Mouse (Mus musculus) CH12.LX (cell line): Measurements from ENCODE around the gene Defb26. TPM values are rescaled to one million over a fixed set of nuclear protein-coding genes. Genes with fewer than 3 reads are reported as not detected.

Experiments
- DNase-seq: peaks from one replicate; pipeline ENCODE4 v3.0.0-alpha.2; 2013; ENCODE audit errors: extremely low read depth
- H3K27ac ChIP-seq: 2 replicates; pipeline ENCODE4 v1.5.1; 2012; ENCODE audit warnings: low read depth, mild to moderate bottlenecking, control low read depth, moderate library complexity; ENCODE audit not compliant: insufficient read depth
- H3K27me3 ChIP-seq: replicated peaks from 2 replicates; pipeline ENCODE3; 2012; ENCODE audit warnings: inconsistent platforms
- H3K36me3 ChIP-seq, 2 experiments: replicated peaks in 1 of 2; 2 replicates each; pipeline versions ENCODE3 to v1.6.1; 2012; ENCODE audit warnings: inconsistent platforms in 1 of 2, low read length in 1 of 2, mild to moderate bottlenecking in 1 of 2, mixed read lengths in 1 of 2, moderate library complexity in 1 of 2; ENCODE audit not compliant: control insufficient read depth in 1 of 2, insufficient read depth in 1 of 2
- H3K4me1 ChIP-seq, 2 experiments: 2 replicates each; pipeline ENCODE4 v1.6.1; 2012; ENCODE audit warnings: inconsistent platforms in 1 of 2, moderate library complexity in 1 of 2; ENCODE audit not compliant: insufficient read depth in 2 of 2, control insufficient read depth in 1 of 2
- H3K4me2 ChIP-seq: 2 replicates; pipeline ENCODE4 v1.6.1; 2012; ENCODE audit warnings: low read depth, mild to moderate bottlenecking, control low read depth; ENCODE audit not compliant: poor library complexity, insufficient read depth, severe bottlenecking
- H3K4me3 ChIP-seq, 3 experiments: fragments of 150-350 bp in 1 of 3; sonication (generic) in 1 of 3; replicated peaks in 1 of 3; 2 replicates each; pipeline versions ENCODE3 to v1.5.1; 2011 to 2012; ENCODE audit warnings: low read depth in 2 of 3, low read length in 2 of 3, mild to moderate bottlenecking in 2 of 3, moderate library complexity in 2 of 3, control low read depth in 1 of 3, improper control_type of control experiment in 1 of 3, inconsistent platforms in 1 of 3, mixed read lengths in 1 of 3; ENCODE audit not compliant: poor library complexity in 1 of 3
- H3K79me2 ChIP-seq: replicated peaks from 2 replicates; pipeline ENCODE4 v1.6.1; 2012; ENCODE audit warnings: mild to moderate bottlenecking, moderate library complexity; ENCODE audit not compliant: control insufficient read depth, poor library complexity, insufficient read depth, severe bottlenecking; ENCODE audit errors: extremely low read depth
- H3K9ac ChIP-seq: 2 replicates; pipeline ENCODE4 v1.6.1; 2012; ENCODE audit warnings: low read depth, mild to moderate bottlenecking, control low read depth, moderate library complexity; ENCODE audit not compliant: insufficient read depth
- H3K9me3 ChIP-seq: replicated peaks from 2 replicates; pipeline ENCODE3; 2012; ENCODE audit warnings: low read length, inconsistent platforms, mixed read lengths
- CTCF ChIP-seq, 2 experiments: IDR thresholded peaks in 1 of 2; conservative IDR thresholded peaks in 1 of 2; 2 replicates each; pipeline ENCODE4 v1.5.1; 2011 to 2012; ENCODE audit warnings: low read depth in 2 of 2, low read length in 2 of 2, improper control_type of control experiment in 1 of 2, inconsistent platforms in 1 of 2, mild to moderate bottlenecking in 1 of 2, moderate library complexity in 1 of 2
- E2F4 ChIP-seq: IDR thresholded peaks from 2 replicates; pipeline ENCODE4 v1.6.1; 2011; ENCODE audit warnings: low read depth, low read length, improper control_type of control experiment; ENCODE audit not compliant: insufficient replicate concordance
- ELF1 ChIP-seq: IDR thresholded peaks from 2 replicates; pipeline ENCODE4 v1.6.1; 2014; ENCODE audit warnings: low read depth, mild to moderate bottlenecking, inconsistent platforms, low read length, improper control_type of control experiment
- EP300 ChIP-seq: IDR thresholded peaks from 2 replicates; pipeline ENCODE4 v1.6.1; 2011; ENCODE audit warnings: low read length, improper control_type of control experiment
- ETS1 ChIP-seq: conservative IDR thresholded peaks from 2 replicates; pipeline ENCODE4 v1.6.1; 2012; ENCODE audit warnings: low read depth, mild to moderate bottlenecking, inconsistent platforms, low read length, improper control_type of control experiment, moderate library complexity
- GABPA ChIP-seq: IDR thresholded peaks from 2 replicates; pipeline ENCODE4 v1.6.1; 2012; ENCODE audit warnings: low read depth, low read length, improper control_type of control experiment, inconsistent platforms; ENCODE audit not compliant: insufficient replicate concordance
- HCFC1 ChIP-seq: IDR thresholded peaks from 2 replicates; pipeline ENCODE4 v1.6.1; 2012; ENCODE audit warnings: low read depth, mild to moderate bottlenecking, inconsistent platforms, low read length, improper control_type of control experiment
- KAT2A ChIP-seq: IDR thresholded peaks from 2 replicates; pipeline ENCODE4 v1.6.1; 2012; ENCODE audit warnings: low read length, improper control_type of control experiment, inconsistent platforms; ENCODE audit not compliant: insufficient replicate concordance
- MAFK ChIP-seq: IDR thresholded peaks from 2 replicates; pipeline ENCODE4 v1.6.1; 2011; ENCODE audit warnings: low read length, improper control_type of control experiment; ENCODE audit not compliant: insufficient replicate concordance
- MAZ ChIP-seq: IDR thresholded peaks from 2 replicates; pipeline ENCODE4 v1.6.1; 2012; ENCODE audit warnings: low read depth, mild to moderate bottlenecking, inconsistent platforms, low read length, improper control_type of control experiment, moderate library complexity
- MEF2A ChIP-seq: IDR thresholded peaks from 2 replicates; pipeline ENCODE4 v1.6.1; 2014; ENCODE audit warnings: low read depth, mild to moderate bottlenecking, inconsistent platforms, low read length, improper control_type of control experiment, borderline replicate concordance
- NRF1 ChIP-seq: IDR thresholded peaks from 2 replicates; pipeline ENCODE4 v1.6.1; 2014; ENCODE audit warnings: low read depth, mild to moderate bottlenecking, inconsistent platforms, low read length, improper control_type of control experiment, moderate library complexity
- PAX5 ChIP-seq: IDR thresholded peaks from 2 replicates; pipeline ENCODE4 v1.6.1; 2012; ENCODE audit warnings: low read length, inconsistent platforms, mixed read lengths
- SIN3A ChIP-seq: IDR thresholded peaks from 2 replicates; pipeline ENCODE4 v1.6.1; 2012; ENCODE audit warnings: low read length, improper control_type of control experiment, inconsistent platforms
- SMC3 ChIP-seq: IDR thresholded peaks from 2 replicates; pipeline ENCODE4 v1.6.1; 2011; ENCODE audit warnings: low read depth, low read length, improper control_type of control experiment
- TBP ChIP-seq: conservative IDR thresholded peaks from 2 replicates; pipeline ENCODE4 v1.6.1; 2011; ENCODE audit warnings: low read depth, low read length, improper control_type of control experiment
- TCF12 ChIP-seq: IDR thresholded peaks from 2 replicates; pipeline ENCODE4 v1.6.1; 2014; ENCODE audit warnings: low read depth, mild to moderate bottlenecking, inconsistent platforms, low read length, improper control_type of control experiment
- UBTF ChIP-seq: IDR thresholded peaks from 2 replicates; pipeline ENCODE4 v1.6.1; 2012; ENCODE audit warnings: low read depth, mild to moderate bottlenecking, inconsistent platforms, low read length, improper control_type of control experiment, moderate library complexity
- ZMIZ1 ChIP-seq: IDR thresholded peaks from 2 replicates; pipeline ENCODE4 v1.6.1; 2012; ENCODE audit warnings: low read depth, mild to moderate bottlenecking, inconsistent platforms, low read length, improper control_type of control experiment
- ZNF384 ChIP-seq: IDR thresholded peaks from 2 replicates; pipeline ENCODE4 v1.6.1; 2012; ENCODE audit warnings: low read depth, low read length, improper control_type of control experiment, inconsistent platforms
- dilution Hi-C: fragments of 300-500 bp; cut with MboI; formaldehyde crosslinking; loops from 2 replicates; pipeline ENCODE4 v1.14.3; 2020; ENCODE audit warnings: low sequenced_read_pairs; ENCODE audit not compliant: extremely low pct_unique_long_range_greater_than_20kb, extremely low pct_ligation_motif_present
- in situ Hi-C: fragments of 300-500 bp; cut with MboI; formaldehyde crosslinking; loops from 3 replicates; pipeline ENCODE4 v1.14.3; 2019; ENCODE audit warnings: low sequenced_read_pairs, low pct_ligation_motif_present, low pct_unique_long_range_greater_than_20kb, mixed read lengths
- polyA plus RNA-seq: library from polyadenylated mRNA; unstranded; fragments of >175 nt; gene quantifications from 2 replicates; pipeline ENCODE4 v1.2.1, GENCODE M21; 2012; ENCODE audit warnings: low read depth; ENCODE audit not compliant: insufficient read length
- total RNA-seq, 2 experiments: library from RNA; depleted of rRNA; stranded (reverse); fragments of 300-350 nt in 1 of 2; fragments of >200 nt in 1 of 2; gene quantifications; 2 replicates each; pipeline ENCODE4 v1.2.3; 2012 to 2014

Gene Defb26
- total and polyA plus RNA-seq, 3 experiments, result not detected

GRCm38 (mm10) chr2:152541979-152542378, 30.5 kb upstream of the Defb26 start:
- Histone ChIP-seq H3K9ac (no peak overlapping the region), H3K4me2 (no peak overlapping the region), H3K79me2 (no peaks in the 10 kb centered on the region), H3K4me1 (no peaks in the 10 kb centered on the region), H3K4me3 (no peak overlapping the region), H3K27me3 (peaks cover 2% of the 10 kb centered on the region), H3K36me3 (no peaks in the 10 kb centered on the region), H3K9me3 (peaks cover 4% of the 10 kb centered on the region), H3K27ac (no peak overlapping the region)
- TF ChIP-seq ELF1 (no peak), CTCF (conservative IDR thresholded peaks at IDR 0.05 in 1 of 2, IDR thresholded peaks at IDR 0.05 in 1 of 2; ENCODE audit: low read depth in 2 of 2, low read length in 2 of 2) (no peak), GABPA (no peak), MAFK (no peak), HCFC1 (no peak), MEF2A (no peak), NRF1 (no peak), SMC3 (no peak), EP300 (no peak), ZMIZ1 (no peak), SIN3A (no peak), TCF12 (no peak), E2F4 (no peak), KAT2A (no peak), MAZ (no peak), PAX5 (no peak), TBP (no peak), UBTF (no peak), ZNF384 (no peak), ETS1 (no peak)
- in situ Hi-C loops, result no loop called here
- dilution Hi-C loops, result no loop called here
- no peak for DNase-seq

DNA sequence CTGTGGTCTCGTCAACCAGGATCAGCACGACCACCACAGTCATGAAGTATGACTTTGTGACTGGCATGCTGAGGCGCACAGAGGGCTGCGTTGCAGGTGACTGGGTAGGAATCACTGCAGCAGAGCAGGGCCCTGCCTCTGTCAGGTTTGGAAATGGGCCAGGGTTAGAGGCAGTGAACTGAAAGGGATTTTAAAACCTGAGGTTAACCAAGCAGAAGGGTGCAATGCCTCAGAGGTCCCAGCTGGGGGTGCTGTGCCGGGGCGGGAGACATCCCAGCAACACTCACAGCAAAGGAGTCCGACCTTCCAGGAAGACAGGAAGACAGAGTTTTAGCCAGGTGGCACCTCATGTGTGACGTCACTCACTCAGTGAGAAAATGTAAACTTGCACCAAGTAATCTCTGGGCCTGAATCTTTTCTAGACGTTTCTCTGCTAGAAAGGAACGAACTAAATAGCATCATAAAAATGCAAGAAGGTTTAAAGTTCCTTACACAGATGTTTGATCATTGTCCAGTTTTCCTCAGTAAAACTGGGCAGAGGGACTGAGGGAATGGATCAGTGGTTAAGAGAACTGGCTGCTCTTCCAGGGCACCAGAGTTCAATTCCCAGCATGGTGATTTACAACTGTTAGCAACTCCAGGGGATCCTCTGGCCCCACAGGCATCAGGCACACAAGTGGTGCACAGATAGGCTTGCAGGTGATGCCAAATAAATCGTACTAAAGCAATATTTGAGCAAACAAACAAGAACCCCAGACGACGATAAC, 28.6 kb upstream of the Defb26 start, which contains the start of gene Defb29:
Gene Defb29 (minus strand): TSS at position 155 of the 767 bp plus-strand sequence.
- Histone ChIP-seq H3K9me3 (peaks cover 4% of the 10 kb centered on the region), H3K79me2 (no peaks in the 10 kb centered on the region), H3K4me2 (0 out of 2 replicates have a peak within 1 kb of the TSS, but pooled peaks have one; percentile 18), H3K4me3 (no peak within 1 kb of the TSS), H3K27ac (no peak within 1 kb of the TSS), H3K4me1 (no peaks in the 10 kb centered on the region), H3K27me3 (peaks cover 7% of the 10 kb centered on the region), H3K36me3 (no peaks in the 10 kb centered on the region), H3K9ac (no peak within 1 kb of the TSS)
- TF ChIP-seq CTCF (conservative IDR thresholded peaks at IDR 0.05 in 1 of 2, IDR thresholded peaks at IDR 0.05 in 1 of 2; ENCODE audit: low read depth in 2 of 2, low read length in 2 of 2) (peak in 1 of 2 experiments; percentile 27; a peak in 2 of 4 replicates), TCF12 (no peak), ZMIZ1 (no peak)
- in situ Hi-C loops, result no loop called here
- no peak for DNase-seq
- dilution Hi-C loops, result no loop called here
